Mouse (Mus musculus) kidney, postnatal 10 days (tissue): ENCODE measurements around the gene Ect2.

ENCODE experiments used
- DNase-seq: peaks from one replicate; pipeline ENCODE4 v3.0.0; 2021; ENCODE audit warnings: mixed read lengths

Ect2 gene

GRCm38 (mm10) chr3:27064886-27065285, 88.8 kb downstream of the Ect2 start:
- DNase-seq: no peak

- no peak for DNase-seq
Measured at GRCm38 (mm10) chr3:27063399-27064260, 90.0 kb downstream of the Ect2 start.

- DNase-seq: no peak
Measured at GRCm38 (mm10) chr3:27060441-27060840, 93.2 kb downstream of the Ect2 start.

GRCm38 (mm10) chr3:27059529-27060322, 94.0 kb downstream of the Ect2 start:
- no peak for DNase-seq

- no peak for DNase-seq
Measured at GRCm38 (mm10) chr3:27055471-27055870, 98.2 kb downstream of the Ect2 start.

- no peak for DNase-seq
Measured at GRCm38 (mm10) chr3:27054766-27055165, 98.9 kb downstream of the Ect2 start.
